Mouse (Mus musculus) forebrain, embryonic 16.5 days (tissue): Measurements from ENCODE around the gene Dytn. TPM values are rescaled to one million over a fixed set of nuclear protein-coding genes. Genes with fewer than 3 reads are reported as not detected.

Source experiments
- polyA plus RNA-seq: library from polyadenylated mRNA; unstranded; fragments of >200 nt; fragmentation: Nextera tagmentation; extraction: Ambion mirVana; gene quantifications from 2 replicates; pipeline ENCODE4 v1.2.1, GENCODE M21; 2015

Gene Dytn
- polyA plus RNA-seq, 1 experiment from 2014 or later, result not detected

Other genes with a start within 250 kb of the Dytn start
- 8.0 and 12.1 TPM in 2 replicates for gene Adam23, start 241.0 kb downstream of the Dytn start, polyA plus RNA-seq
- gene Gm39653, start 71.0 kb downstream of the Dytn start, polyA plus RNA-seq, result not detected in 2 replicates
- 0.14 and 0.28 TPM in 2 replicates for gene Mdh1b, start 43.4 kb upstream of the Dytn start, polyA plus RNA-seq
- gene Fastkd2, start 43.7 kb upstream of the Dytn start, polyA plus RNA-seq, result 43.8 and 44.6 TPM in 2 replicates
- 0.22 and 0.38 TPM in 2 replicates for gene 4933402D24Rik, start 82.3 kb upstream of the Dytn start, polyA plus RNA-seq